19 mouse cellular contexts compared by ENCODE assay signal in the genomic region with DNA sequence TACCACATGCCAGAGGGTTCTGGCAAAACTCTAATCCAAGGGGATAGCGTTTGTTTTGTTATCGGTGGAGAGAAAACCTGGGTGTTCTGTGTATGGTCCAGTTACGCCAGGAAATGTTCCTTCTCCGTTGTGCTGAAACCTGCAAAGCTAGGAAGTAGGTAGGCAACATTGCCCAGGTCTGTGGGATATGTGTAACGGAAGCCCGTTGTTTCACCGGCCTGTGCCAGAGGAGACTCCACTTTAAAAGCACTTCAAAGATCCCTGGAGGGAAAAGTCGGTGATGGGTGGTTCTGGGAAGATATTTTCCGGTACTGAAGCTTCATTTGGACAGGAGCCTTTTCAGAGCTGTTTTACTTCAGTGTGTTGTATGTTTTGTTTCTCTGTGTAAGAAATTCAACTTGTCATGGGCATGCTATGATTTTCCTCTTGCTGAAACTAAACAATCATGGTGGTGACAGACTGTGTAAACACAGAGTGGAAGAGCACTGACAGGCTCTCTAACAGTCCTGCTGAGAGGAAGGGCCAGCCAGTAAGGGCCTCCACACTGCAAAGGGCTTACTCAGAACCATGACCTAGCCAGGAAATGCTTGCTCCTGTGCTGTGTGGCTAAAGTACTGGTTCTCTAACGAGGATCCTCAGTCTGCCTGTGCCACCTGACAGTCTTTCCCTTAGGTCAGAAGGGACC.
DNase-seq lines count a peak whose midpoint lies in the region; ATAC-seq and TF ChIP-seq lines count a peak whose summit lies in the region.
"Had no signal": no experiment of that assay in that cellular context is flagged by ENCODE, and none has a peak within 500 bp of the region (broad histone marks: within the 10 kb centered on the region; RNA-seq: fewer than 3 reads in every experiment).

No protein-coding gene starts in this region.

- H3K4me2 ChIP-seq in stomach, postnatal 0 days (replicated peaks; ENCODE audit: low read depth): no peak overlapping the region
- H3K4me2 ChIP-seq: forebrain, embryonic 15.5 days; hindbrain, embryonic 14.5 days had no signal

- no peaks in the 10 kb centered on the region; the same call in 1 of the 2 replicates for H3K4me1 ChIP-seq in stomach, postnatal 0 days (replicated peaks; ENCODE audit: control insufficient read depth, insufficient read depth)
- H3K4me1 ChIP-seq: limb, embryonic 10.5 days had no signal

- no peak for TF ChIP-seq EP300 in stomach, postnatal 0 days (optimal IDR thresholded peaks at IDR 0.05)

- WGBS in stomach, postnatal 0 days: 47% methylated on average over 10 of the region's 10 CpGs

- H3K27me3 ChIP-seq in stomach, postnatal 0 days (ENCODE audit: control insufficient read depth, insufficient read depth, low read length): no peaks in the 10 kb centered on the region
- H3K27me3 ChIP-seq: forebrain, embryonic 15.5 days had no signal

- no peaks in the 10 kb centered on the region for H3K9me3 ChIP-seq in stomach, postnatal 0 days (ENCODE audit: control insufficient read depth, low read length)
- H3K9me3 ChIP-seq: embryonic facial prominence, embryonic 10.5 days; forebrain, embryonic 15.5 days; limb, embryonic 10.5 days had no signal

- H3K9ac ChIP-seq in stomach, postnatal 0 days (ENCODE audit: low read length): no peak overlapping the region
- H3K9ac ChIP-seq: forebrain, embryonic 15.5 days; hindbrain, embryonic 14.5 days; liver, embryonic 14.5 days had no signal

- TF ChIP-seq CTCF in layer of hippocampus, adult 2 months (conservative IDR thresholded peaks at IDR 0.05): no peak
- no peak for TF ChIP-seq CTCF in stomach, postnatal 0 days (IDR thresholded peaks at IDR 0.05; ENCODE audit: low read depth)

- H3K36me3 ChIP-seq in stomach, postnatal 0 days (ENCODE audit: control insufficient read depth, insufficient read depth, low read length): peaks cover 2% of the 10 kb centered on the region; the same call in 1 of the 2 replicates
- H3K36me3 ChIP-seq: embryonic facial prominence, embryonic 10.5 days; forebrain, embryonic 15.5 days; limb, embryonic 10.5 days had no signal

- DNase-seq in layer of hippocampus, adult 2 months (ENCODE audit: low spot score in 2 of 2): no peak
- no peak for DNase-seq in layer of hippocampus, adult 18-20 months (ENCODE audit: low spot score in 2 of 2)
- DNase-seq in testis, postnatal 10 days (ENCODE audit: low spot score): peak; percentile 22
- no peak for DNase-seq in testis, postnatal 14 days (ENCODE audit: low spot score)
- DNase-seq in lung, postnatal 10 days: peak; percentile 59
- DNase-seq in stomach, postnatal 0 days (ENCODE audit: low spot score): peak; percentile 12
- DNase-seq in adrenal gland, adult 8-10 months: no peak
- DNase-seq in thymus, postnatal 10 days (ENCODE audit: low spot score in 2 of 2): no peak
- DNase-seq: adrenal gland, adult 2 months; cerebellum, postnatal 14 days; kidney, adult 18-20 months; kidney, postnatal 10 days had no signal

- peak; percentile 40; the same call in 1 of the 2 replicates for ATAC-seq in stomach, postnatal 0 days (ENCODE audit: low FRiP score, low TSS enrichment)
- ATAC-seq: forebrain, embryonic 15.5 days had no signal

- no peak overlapping the region for H3K4me3 ChIP-seq in layer of hippocampus, adult 2 months
- no peak overlapping the region for H3K4me3 ChIP-seq in stomach, postnatal 0 days (ENCODE audit: low read depth, low read length)
- H3K4me3 ChIP-seq: embryonic facial prominence, embryonic 10.5 days; forebrain, embryonic 15.5 days; left cerebral cortex, adult 2 months; limb, embryonic 10.5 days; myocyte had no signal

- peak overlapping the region; percentile 48; the same call in 1 of the 2 replicates for H3K27ac ChIP-seq in layer of hippocampus, adult 2 months
- H3K27ac ChIP-seq in stomach, postnatal 0 days (replicated peaks): no peak overlapping the region
- H3K27ac ChIP-seq: embryonic facial prominence, embryonic 10.5 days; forebrain, embryonic 15.5 days; hindbrain, embryonic 14.5 days; left cerebral cortex, adult 2 months; limb, embryonic 10.5 days; liver, embryonic 14.5 days had no signal

Comparison
In these comparisons a context has a peak if more than half of its experiments do, and no peak if none do; other contexts are left out.
1. DNase-seq: peak in testis, postnatal 10 days (single experiment), lung, postnatal 10 days (single experiment) and stomach, postnatal 0 days (single experiment); none in layer of hippocampus, adult 2 months (0 of 2), layer of hippocampus, adult 18-20 months (0 of 2), testis, postnatal 14 days (single experiment), adrenal gland, adult 8-10 months (single experiment) and thymus, postnatal 10 days (0 of 2).